Mouse (Mus musculus) embryo, embryonic 9.5 days (tissue): ENCODE measurements at regions not wholly inside any gene's neighbourhood (a gene's known extent, or its start where the extent isn't known, plus 50 kb on each side); places are given as distances from the start of the nearest gene placed in this dataset.

ENCODE experiments used
- DNase-seq: peaks from one replicate; pipeline ENCODE4 v3.0.0-alpha.2; 2017; ENCODE audit errors: extremely low spot score

DNA sequence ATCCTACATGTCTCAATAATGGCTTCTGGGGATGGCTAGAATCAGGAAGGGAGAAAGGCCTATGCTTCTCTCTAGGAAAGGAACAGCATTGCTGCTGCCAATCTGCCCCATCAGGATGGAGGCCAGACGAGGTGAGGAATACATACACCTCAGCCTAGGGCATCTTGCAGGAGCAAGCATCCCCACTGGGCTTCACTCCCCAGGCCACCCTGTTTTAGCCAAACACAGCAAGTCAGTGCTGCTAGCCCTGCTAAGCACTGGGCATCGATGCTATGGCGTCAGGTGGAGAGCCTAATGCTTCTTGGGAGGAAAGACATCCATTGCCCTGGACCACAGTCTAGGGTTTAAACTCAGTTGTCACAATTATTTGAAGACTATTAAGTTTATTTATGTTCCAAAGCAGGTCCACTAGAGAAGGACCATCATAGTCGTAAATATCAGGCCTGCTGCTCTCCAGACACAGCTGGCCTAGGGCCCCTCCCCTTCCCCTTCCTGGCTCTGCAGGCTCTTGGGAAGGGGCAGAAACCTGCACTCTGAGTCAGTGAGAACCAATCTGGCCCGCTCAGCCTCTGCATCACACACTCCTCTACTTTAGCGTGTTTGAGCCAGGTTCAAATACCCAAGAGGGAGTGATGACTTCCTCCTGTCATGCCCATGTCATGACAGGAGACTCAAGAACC is 79.5 kb upstream of the Pkdcc start:
- no peak for DNase-seq

DNA sequence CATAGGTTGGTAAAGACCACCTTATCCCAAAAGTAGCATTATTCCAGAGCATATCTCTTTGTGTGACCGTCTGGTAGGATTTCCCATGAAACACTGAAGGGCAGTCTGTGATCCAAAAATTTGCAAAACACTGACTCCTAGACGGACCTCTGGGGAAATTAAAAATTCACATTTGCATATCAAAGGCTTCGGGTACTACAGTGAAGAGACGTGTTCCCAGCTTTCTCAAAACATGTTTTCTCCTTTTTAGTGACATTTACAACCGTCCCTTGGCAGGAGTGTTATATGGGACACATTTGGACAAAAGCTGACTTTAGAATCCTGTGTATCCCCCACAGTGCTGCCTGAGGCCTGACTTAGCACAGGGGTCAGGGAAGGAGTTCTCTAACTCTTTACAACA is 78.8 kb upstream of the Pkdcc start:
- DNase-seq, result no peak

GRCm38 (mm10) chr17:83137720-83138119 is 77.4 kb upstream of the Pkdcc start:
- DNase-seq, result no peak

DNA sequence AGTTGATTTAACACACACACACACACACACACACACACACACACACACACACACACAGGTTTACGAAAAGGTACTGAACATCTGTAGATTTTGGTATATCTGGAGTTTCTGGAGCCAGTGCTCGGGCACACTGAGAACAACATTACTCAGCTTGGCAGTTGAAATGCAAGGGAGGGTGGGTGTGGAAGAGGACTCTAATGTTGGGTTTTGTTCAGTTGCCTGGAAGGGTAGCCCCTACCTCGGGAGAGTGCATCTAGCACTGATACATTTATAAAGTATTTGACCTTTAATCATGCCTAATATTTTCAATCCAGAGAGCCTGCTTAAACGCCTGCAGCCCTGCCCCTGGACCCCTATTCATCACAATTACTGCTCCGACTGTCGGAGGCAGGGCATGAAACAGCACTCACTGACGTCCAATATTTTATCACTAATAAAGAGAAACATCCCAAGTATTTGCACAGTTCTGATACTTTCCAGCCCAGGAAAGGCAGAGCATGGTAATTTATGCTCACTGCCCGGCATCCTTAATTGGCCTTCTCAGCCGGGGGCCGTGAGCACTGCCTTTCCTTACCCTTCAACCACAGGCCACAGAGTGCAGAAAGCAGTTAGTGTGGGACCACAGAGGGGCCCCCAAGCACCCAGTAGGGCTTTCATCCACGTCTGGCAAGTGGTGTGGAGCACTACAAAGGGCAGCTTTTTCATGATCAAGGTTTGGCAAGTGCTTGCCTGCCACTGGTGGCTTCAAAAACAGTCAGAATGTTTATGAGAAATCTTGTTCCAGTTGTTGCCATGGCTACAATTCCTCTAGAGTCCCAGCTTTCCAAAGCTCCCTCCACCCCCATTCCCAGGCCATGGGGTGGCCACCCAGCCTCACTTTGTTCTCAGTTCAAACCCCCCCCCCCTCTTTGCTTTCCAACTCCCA is 76.3 kb upstream of the Pkdcc start:
- DNase-seq, result no peak

GRCm38 (mm10) chr17:83148371-83148929 is 66.6 kb upstream of the Pkdcc start:
- DNase-seq, result no peak

DNA sequence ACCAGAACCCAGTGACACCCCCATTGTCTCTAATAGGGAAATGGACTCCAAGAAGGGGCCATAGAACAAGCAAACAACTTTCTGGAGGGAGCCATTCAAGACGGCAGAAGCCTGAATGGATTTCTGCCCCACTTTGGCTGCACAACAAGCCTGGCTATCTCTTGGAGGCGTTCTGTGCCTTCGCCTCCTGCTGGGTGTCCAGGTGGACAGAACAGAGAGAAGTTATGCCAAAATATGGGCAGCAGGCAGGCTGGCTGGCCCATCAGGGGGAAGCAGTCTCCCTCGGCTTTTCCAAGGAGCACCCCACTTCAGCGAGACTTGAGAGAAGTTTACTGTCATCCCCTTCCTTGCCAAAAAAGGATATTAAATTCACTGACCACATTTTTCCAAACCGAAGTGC is 65.8 kb upstream of the Pkdcc start:
- DNase-seq, result no peak

GRCm38 (mm10) chr17:83155106-83155505 is 60.0 kb upstream of the Pkdcc start:
- DNase-seq, result no peak

DNA sequence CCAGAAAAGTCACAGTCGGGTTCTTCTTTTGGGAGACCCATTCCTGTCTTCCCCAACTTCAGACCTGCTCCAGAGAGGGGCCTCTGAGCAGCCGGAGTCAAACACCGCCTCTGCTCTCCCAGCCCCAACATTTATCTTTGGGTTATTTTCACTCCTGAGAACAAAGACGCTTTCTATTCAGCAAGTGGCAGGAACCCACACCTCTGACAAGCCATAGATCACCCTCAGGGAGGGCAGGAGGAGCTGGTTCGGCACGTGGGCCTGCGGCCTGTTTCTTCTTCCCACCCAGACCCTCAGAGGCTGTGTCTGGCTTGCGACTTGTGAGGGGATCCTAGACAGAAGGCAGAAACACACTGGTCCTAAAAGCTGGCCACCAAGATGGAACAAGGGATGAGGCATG is 58.4 kb upstream of the Pkdcc start:
- DNase-seq, result peak; percentile 48

- no peak for DNase-seq
Observed at GRCm38 (mm10) chr17:83158053-83158452, 57.0 kb upstream of the Pkdcc start.

DNA sequence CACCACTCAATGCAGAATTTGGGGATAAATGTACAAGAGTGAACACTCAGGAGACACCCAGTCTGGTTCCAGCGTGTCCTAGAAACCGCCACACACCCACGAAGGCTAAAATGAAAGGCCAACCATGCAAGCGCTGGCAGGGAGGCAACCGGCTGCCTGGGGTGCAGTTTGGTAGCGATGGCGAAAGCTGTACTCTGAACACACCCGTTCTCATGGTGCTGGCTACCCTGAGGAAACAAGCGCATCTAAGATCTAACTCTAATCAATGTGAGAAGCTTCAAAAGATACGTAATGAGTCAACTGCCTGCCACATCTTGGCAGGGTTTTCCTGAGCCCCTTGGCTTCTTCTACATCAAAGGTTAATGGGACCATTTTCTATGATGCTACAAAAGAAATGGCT is 56.4 kb upstream of the Pkdcc start:
- no peak for DNase-seq

- DNase-seq, result no peak
Observed at GRCm38 (mm10) chr17:83159634-83160033, 55.5 kb upstream of the Pkdcc start.

GRCm38 (mm10) chr17:83160296-83160695 is 54.8 kb upstream of the Pkdcc start:
- no peak for DNase-seq

DNA sequence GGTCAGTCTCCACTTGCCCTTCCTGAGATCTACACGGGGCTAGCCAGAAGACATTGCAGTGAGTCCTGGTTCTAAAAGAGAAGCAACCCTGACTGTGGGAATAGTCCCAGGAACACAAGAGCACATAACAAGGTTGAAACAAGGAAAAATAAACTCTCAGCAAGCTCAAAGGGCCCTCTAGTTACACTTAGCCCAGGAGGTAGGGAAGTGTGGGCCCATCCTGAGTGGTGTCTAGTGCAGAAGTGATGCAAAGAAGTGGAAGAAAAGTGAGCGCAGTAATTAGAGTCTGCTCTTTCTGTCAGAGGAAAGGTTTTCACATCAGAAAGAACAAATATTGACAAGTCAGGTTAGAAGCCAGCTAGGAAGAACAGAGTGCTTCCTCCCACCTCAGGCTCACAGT is 53.4 kb upstream of the Pkdcc start:
- DNase-seq, result no peak

DNA sequence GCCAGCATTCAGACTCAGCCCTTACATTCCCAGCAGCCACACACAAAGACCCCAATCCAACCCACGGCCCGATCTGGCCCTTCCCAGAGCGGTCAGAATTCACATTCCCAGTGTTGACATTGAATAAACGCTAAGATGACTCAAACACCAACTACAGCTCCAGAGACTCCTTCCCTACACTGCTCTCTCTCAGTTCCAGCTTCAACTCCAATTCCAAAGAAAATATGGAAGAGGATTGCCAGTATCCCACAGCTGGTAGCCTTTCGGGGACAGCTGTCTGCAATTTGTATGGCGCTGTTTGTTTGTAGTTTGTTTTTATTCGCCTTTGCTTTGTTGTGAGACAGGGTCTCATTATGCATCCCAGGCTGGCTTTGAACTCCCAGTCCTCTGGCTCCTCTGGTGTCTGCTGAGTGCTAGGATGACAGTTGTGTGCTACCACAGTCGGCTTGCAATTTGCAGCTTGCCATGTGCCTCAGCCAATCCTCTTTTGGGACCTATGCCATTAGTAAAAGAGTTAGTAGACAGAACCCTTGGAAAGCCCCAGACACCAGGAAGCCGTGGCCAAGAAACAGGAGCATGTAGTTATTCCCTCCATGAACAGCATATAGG is 51.0 kb upstream of the Pkdcc start:
- no peak for DNase-seq

GRCm38 (mm10) chr17:83164728-83165127 is 50.4 kb upstream of the Pkdcc start:
- DNase-seq, result peak; percentile 66

GRCm38 (mm10) chr17:83165140-83165539 is 50.0 kb upstream of the Pkdcc start:
- DNase-seq, result peak; percentile 38
